Mouse (Mus musculus) heart, adult 18-20 months (tissue): ENCODE data around the gene Eif1b. TPM values are rescaled to one million over a fixed set of nuclear protein-coding genes. Genes with fewer than 3 reads are reported as not detected.

Experiments
- DNase-seq, 2 experiments: peaks; one replicate each; pipeline ENCODE4 v3.0.0; 2021 to 2022; ENCODE audit warnings: mixed read lengths in 1 of 2
- long read RNA-seq, 2 experiments: library from polyadenylated mRNA; stranded (forward); transcript quantifications; one replicate each; pipeline ENCODE4 v2.0.0; 2021
- total RNA-seq, 2 experiments: library from RNA; stranded (reverse); gene quantifications; 2 replicates each; pipeline ENCODE4 v1.2.3; 2021

Gene Eif1b
- 10 to 100 TPM; 65.5 to 68.2 TPM for total RNA-seq
- long read RNA-seq, experiment 1, transcript Eif1b-201 (4 exons, 1,035 nt) = major isoform, 59 of 63 reads
- long read RNA-seq, experiment 1, partial matches to known transcripts = 4 of 63 reads
- long read RNA-seq, experiment 1, other reads (novel, unspliced or antisense) = 0 of 63 reads
- long read RNA-seq, experiment 2, transcript Eif1b-201 (4 exons, 1,035 nt) = major isoform, 42 of 49 reads
- long read RNA-seq, experiment 2, partial matches to known transcripts = 7 of 49 reads
- long read RNA-seq, experiment 2, other reads (novel, unspliced or antisense) = 0 of 49 reads

DNA sequence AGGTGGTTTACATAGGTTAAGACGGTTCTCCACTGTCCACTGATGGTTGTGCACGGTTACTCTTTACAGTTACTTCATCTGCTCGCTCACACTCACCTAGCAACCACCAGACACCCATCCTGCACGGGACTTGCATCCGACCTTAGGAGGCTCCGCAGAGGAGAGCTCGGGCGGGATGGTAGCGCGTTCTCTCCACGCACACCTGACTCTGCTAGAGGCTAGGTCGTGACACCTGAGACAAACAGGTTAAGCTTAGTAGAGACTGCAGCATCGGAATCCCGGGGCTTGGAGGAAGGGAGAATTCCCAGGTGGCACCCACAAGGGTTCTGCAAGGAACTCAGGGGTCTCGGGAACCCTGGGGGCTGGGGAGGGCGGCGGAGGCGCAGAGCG lies at the start of gene Eif1b:
TSS of gene Eif1b (plus strand) at position 223 of the 390 bp plus-strand sequence.
- no peak for DNase-seq

DNA sequence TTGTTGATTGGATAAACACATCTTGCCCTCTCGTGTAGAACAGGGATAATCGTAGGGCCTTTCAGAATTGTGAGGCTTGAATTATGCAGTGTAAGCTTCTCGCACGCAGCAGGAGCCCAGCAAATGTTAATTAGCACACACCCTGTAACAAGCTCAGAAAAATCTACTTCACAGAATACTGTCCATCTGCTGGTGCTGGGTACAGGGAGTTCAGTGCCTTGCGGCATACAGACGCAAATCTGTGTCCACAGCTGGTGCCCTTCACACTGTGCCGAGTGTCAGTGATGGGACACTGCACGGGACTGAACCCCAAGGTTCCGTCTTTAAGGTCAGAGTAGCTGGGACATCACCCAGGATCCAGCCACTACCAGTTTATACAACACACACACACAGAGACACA lies 47.4 kb upstream of the Eif1b start:
- no peak for DNase-seq

DNA sequence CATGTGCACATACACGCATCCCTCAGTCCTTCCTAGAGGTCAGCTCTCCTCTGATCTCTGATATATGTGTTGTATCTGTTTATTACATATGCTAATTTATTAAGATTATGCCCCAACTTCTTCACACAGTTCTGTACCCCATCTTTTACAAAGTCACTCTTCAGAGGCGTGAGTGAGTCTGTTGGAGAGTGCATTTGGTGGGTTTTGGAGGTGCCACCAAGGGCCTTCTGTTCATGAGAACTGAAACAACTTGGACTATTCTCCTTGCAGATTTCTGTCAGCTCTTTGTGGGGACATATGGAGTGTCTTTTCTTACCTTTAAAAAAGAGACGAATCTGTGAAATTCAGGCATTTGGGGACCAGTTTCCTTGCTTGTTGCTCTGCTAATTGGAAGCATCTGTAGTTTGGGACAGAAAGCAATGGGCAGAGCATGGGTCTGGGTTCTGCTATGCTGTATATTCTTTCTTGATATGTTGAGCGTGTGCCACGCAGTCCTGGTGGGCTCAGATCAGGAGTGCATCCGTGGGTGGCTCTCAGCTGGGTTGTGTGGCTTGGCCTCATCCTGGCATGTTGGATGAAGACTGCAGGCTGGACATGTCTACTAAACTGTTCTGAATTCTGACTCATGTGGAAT lies 42.2 kb upstream of the Eif1b start:
- no peak for DNase-seq

DNA sequence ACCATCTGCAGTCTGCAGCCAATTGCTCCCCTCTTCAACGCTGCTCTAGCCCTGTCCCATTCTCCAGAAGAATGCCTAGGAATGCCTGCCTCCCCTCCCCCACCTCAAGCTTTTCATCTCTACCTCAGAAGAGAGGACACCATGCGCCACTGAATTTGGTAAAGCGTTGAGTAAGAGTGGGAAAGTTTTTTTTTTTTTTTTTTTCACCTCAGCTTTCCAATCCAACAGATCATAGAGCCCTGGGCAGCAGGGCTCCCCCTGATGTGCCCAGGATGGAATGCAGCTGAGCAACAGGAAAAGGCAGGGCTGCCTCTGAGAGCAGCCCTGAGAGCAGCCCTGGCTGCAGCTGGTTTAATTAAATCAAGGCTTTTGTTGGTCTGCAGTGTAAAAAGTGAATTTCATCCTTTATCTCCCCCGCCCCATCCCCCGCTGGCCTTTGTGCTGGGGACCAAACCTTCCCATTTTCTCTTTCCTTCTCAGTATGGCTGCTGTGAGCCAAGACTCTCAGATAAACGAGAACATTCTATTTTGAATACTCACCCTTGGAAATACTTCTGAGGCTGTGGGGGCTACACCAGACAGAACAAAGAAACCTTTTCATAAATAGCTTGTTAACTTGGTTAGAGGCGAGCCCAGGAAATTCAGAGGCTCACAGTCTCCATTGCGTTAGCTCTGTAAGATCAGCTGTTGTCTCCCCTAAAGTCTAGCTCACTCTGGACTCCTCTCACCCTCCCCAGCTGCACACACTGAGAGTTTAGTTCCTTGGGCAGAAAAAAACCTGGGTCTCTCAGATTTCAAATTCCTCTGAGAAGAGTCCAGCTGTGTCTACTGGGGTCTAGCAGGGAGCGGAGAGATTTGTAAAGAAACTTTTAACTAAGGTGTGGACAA lies 36.0 kb upstream of the Eif1b start:
- peak in 1 of 2 experiments; percentile 8 for DNase-seq

- DNase-seq = no peak
These were observed 21.6 kb upstream of the Eif1b start for GRCm38 (mm10) chr9:120470431-120470830.

DNA sequence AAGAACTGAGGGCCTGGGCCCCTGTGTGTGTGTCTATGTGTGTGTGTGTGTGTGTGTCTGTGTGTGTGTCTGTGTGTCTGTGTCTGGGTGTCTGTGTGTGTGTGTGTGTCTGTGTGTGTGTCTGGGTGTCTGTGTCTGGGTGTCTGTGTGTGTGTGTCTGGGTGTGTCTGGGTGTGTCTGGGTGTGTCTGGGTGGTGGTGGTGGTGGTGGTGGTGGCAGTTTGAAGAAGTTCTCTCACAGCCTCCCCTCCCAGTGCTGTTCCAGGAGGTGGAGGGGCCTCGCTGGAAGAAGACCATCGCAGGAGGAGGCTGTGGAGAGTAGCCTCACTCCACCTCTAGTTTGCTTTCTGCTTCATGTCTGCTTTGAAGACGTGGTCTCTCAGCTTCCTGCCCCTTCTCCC lies 10.4 kb upstream of the Eif1b start:
- DNase-seq = no peak

GRCm38 (mm10) chr9:120482382-120482781 lies 9.7 kb upstream of the Eif1b start:
- no peak for DNase-seq

GRCm38 (mm10) chr9:120483101-120483500 lies 8.9 kb upstream of the Eif1b start:
- no peak for DNase-seq

- DNase-seq = peak in 1 of 2 experiments; percentile 27
These were observed 5.0 kb upstream of the Eif1b start for GRCm38 (mm10) chr9:120487076-120487475.

GRCm38 (mm10) chr9:120491509-120491908 lies 523 bp upstream of the Eif1b start:
- DNase-seq = no peak

- DNase-seq = peak; percentile 86 to 88
These were observed 644 bp downstream of the Eif1b start for GRCm38 (mm10) chr9:120492400-120493351.

- no peak for DNase-seq
These were observed 1.7 kb downstream of the Eif1b start for GRCm38 (mm10) chr9:120493781-120494180.

GRCm38 (mm10) chr9:120496691-120497090 lies 4.7 kb downstream of the Eif1b start:
- DNase-seq = peak; percentile 68 to 88

GRCm38 (mm10) chr9:120497983-120498382 lies 6.0 kb downstream of the Eif1b start:
- no peak for DNase-seq

GRCm38 (mm10) chr9:120501191-120501902 lies 9.3 kb downstream of the Eif1b start:
- no peak for DNase-seq

DNA sequence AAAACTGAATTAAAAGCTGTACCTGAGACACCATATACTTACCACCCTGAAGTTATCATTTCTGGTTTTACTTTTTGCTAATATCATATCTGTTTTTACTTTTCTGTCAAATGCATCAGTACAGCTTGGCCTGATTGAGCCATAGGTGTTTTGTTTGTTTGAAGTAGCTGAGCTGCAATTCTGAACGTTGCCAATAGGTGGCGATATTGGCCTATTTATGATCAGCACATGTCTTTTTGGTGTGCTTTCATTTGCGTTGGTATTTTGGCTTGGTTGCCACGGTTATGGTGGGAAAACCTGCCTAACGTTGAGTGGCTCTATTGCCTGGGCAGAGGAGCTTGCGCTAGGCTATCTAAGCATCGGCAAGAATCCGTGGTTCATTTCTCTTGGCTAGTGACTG lies 10.0 kb downstream of the Eif1b start:
- DNase-seq = peak; percentile 53 to 87

GRCm38 (mm10) chr9:120504423-120504822 lies 12.4 kb downstream of the Eif1b start:
- no peak for DNase-seq

- peak in 1 of 2 experiments; percentile 39 for DNase-seq
These were observed 19.7 kb downstream of the Eif1b start for GRCm38 (mm10) chr9:120511781-120512180.

- DNase-seq = no peak
These were observed 24.7 kb downstream of the Eif1b start for GRCm38 (mm10) chr9:120516720-120517119.

GRCm38 (mm10) chr9:120518946-120519345 lies 26.9 kb downstream of the Eif1b start:
- DNase-seq = no peak
